Mouse (Mus musculus) brain, embryonic 14.5 days (tissue): ENCODE data around the gene Rps6ka1.

Experiments
- CTCF ChIP-seq: fragments of 200-500 bp; IDR thresholded peaks from 2 replicates; pipeline ENCODE4 v1.5.1; 2012; ENCODE audit warnings: inconsistent platforms, mild to moderate bottlenecking, moderate library complexity, borderline replicate concordance; ENCODE audit not compliant: insufficient read depth, insufficient read length; ENCODE audit errors: extremely low read depth
- POLR2A ChIP-seq: fragments of 200-500 bp; IDR thresholded peaks from 2 replicates; pipeline ENCODE4 v1.6.1; 2012; ENCODE audit warnings: mild to moderate bottlenecking, inconsistent platforms, borderline replicate concordance; ENCODE audit not compliant: poor library complexity, insufficient read depth, insufficient read length, severe bottlenecking; ENCODE audit errors: extremely low read depth

- TF ChIP-seq POLR2A: no peak
- TF ChIP-seq CTCF: no peak
Measured at GRCm38 (mm10) chr4:133840501-133840900, 47.1 kb downstream of the Rps6ka1 start.
